Mouse (Mus musculus): ENCODE data around the gene Stard10.

GRCm38 (mm10) chr7:101348312-101348711 is 31.4 kb downstream of the Stard10 start:
- no peak for TF ChIP-seq POLR2A (IDR thresholded peaks at IDR 0.05; ENCODE audit: extremely low read depth, insufficient read depth, low read length)
- no peak for TF ChIP-seq CTCF (IDR thresholded peaks at IDR 0.05; ENCODE audit: low read depth, low read length)

All from liver, adult 2 months (tissue).